Mouse (Mus musculus): ENCODE data around the gene Tnrc6b. TPM values are rescaled to one million over a fixed set of nuclear protein-coding genes. Genes with fewer than 3 reads are reported as not detected.

The Tnrc6b gene
- polyA plus RNA-seq, 1 experiment: 9.4 TPM

GRCm38 (mm10) chr15:80822276-80822675, 111.2 kb downstream of the Tnrc6b start:
- H3K36me3 ChIP-seq (ENCODE audit: control insufficient read depth, insufficient read depth): no peaks in the 10 kb centered on the region
- H3ac ChIP-seq (ENCODE audit: control insufficient read depth, insufficient read length, low read depth): no peak overlapping the region
- no peak for TF ChIP-seq MAX (IDR thresholded peaks at IDR 0.05)
- no peak for TF ChIP-seq CEBPB (IDR thresholded peaks at IDR 0.05; ENCODE audit: low read depth)
- TF ChIP-seq MYOD1 (IDR thresholded peaks at IDR 0.05; ENCODE audit: control insufficient read depth, insufficient read length, low read depth): no peak
- no peak for TF ChIP-seq CTCF (IDR thresholded peaks at IDR 0.05; ENCODE audit: control insufficient read depth, insufficient read depth, insufficient read length)
- no peak for TF ChIP-seq FOSL1 (IDR thresholded peaks at IDR 0.05; ENCODE audit: insufficient read depth, low read length, poor library complexity, severe bottlenecking)
- no peak for TF ChIP-seq MYOG (IDR thresholded peaks at IDR 0.05; ENCODE audit: control insufficient read depth, extremely low read depth, insufficient read length)
- TF ChIP-seq USF1 (IDR thresholded peaks at IDR 0.05; ENCODE audit: low read depth): no peak
- H3K79me2 ChIP-seq (ENCODE audit: control insufficient read depth, insufficient read depth): peaks cover 93% of the 10 kb centered on the region
- H3K27me3 ChIP-seq (ENCODE audit: control insufficient read depth, insufficient read depth, insufficient read length): no peaks in the 10 kb centered on the region
- H3K4me3 ChIP-seq (ENCODE audit: insufficient read depth, poor library complexity, severe bottlenecking): no peak overlapping the region
- peaks cover 34% of the 10 kb centered on the region for H3K79me3 ChIP-seq (ENCODE audit: low read depth)

GRCm38 (mm10) chr15:80831170-80831569, 120.1 kb downstream of the Tnrc6b start:
- peaks cover 35% of the 10 kb centered on the region for H3K79me3 ChIP-seq (ENCODE audit: low read depth)
- no peaks in the 10 kb centered on the region for H3K27me3 ChIP-seq (ENCODE audit: control insufficient read depth, insufficient read depth, insufficient read length)
- H3K4me3 ChIP-seq (ENCODE audit: insufficient read depth, poor library complexity, severe bottlenecking): no peak overlapping the region
- H3K36me3 ChIP-seq (ENCODE audit: control insufficient read depth, insufficient read depth): no peaks in the 10 kb centered on the region
- TF ChIP-seq USF1 (IDR thresholded peaks at IDR 0.05; ENCODE audit: low read depth) (no peak), FOSL1 (IDR thresholded peaks at IDR 0.05; ENCODE audit: insufficient read depth, low read length, poor library complexity, severe bottlenecking) (no peak), CTCF (IDR thresholded peaks at IDR 0.05; ENCODE audit: control insufficient read depth, insufficient read depth, insufficient read length) (no peak), CEBPB (IDR thresholded peaks at IDR 0.05; ENCODE audit: low read depth) (no peak), MYOD1 (IDR thresholded peaks at IDR 0.05; ENCODE audit: control insufficient read depth, insufficient read length, low read depth) (no peak), MAX (IDR thresholded peaks at IDR 0.05) (no peak)
- H3K79me2 ChIP-seq (ENCODE audit: control insufficient read depth, insufficient read depth): peaks cover 91% of the 10 kb centered on the region
- H3ac ChIP-seq (ENCODE audit: control insufficient read depth, insufficient read length, low read depth): no peak overlapping the region

GRCm38 (mm10) chr15:80832808-80833207, 121.7 kb downstream of the Tnrc6b start:
- no peak overlapping the region for H3K4me3 ChIP-seq (ENCODE audit: insufficient read depth, poor library complexity, severe bottlenecking)
- H3K79me3 ChIP-seq (ENCODE audit: low read depth): peaks cover 49% of the 10 kb centered on the region
- H3K79me2 ChIP-seq (ENCODE audit: control insufficient read depth, insufficient read depth): peaks cover 99% of the 10 kb centered on the region
- H3K27me3 ChIP-seq (ENCODE audit: control insufficient read depth, insufficient read depth, insufficient read length): no peaks in the 10 kb centered on the region
- H3K36me3 ChIP-seq (ENCODE audit: control insufficient read depth, insufficient read depth): no peaks in the 10 kb centered on the region
- no peak overlapping the region for H3ac ChIP-seq (ENCODE audit: control insufficient read depth, insufficient read length, low read depth)
- TF ChIP-seq USF1 (IDR thresholded peaks at IDR 0.05; ENCODE audit: low read depth) (no peak), MAX (IDR thresholded peaks at IDR 0.05) (no peak), MYOG (IDR thresholded peaks at IDR 0.05; ENCODE audit: control insufficient read depth, extremely low read depth, insufficient read length) (no peak), FOSL1 (IDR thresholded peaks at IDR 0.05; ENCODE audit: insufficient read depth, low read length, poor library complexity, severe bottlenecking) (no peak), MYOD1 (IDR thresholded peaks at IDR 0.05; ENCODE audit: control insufficient read depth, insufficient read length, low read depth) (no peak)

GRCm38 (mm10) chr15:80836246-80836645, 125.1 kb downstream of the Tnrc6b start:
- no peaks in the 10 kb centered on the region for H3K27me3 ChIP-seq (ENCODE audit: control insufficient read depth, insufficient read depth, insufficient read length)
- peaks cover 47% of the 10 kb centered on the region for H3K79me3 ChIP-seq (ENCODE audit: low read depth)
- H3K79me2 ChIP-seq (ENCODE audit: control insufficient read depth, insufficient read depth): peaks cover 99% of the 10 kb centered on the region
- H3K36me3 ChIP-seq (ENCODE audit: control insufficient read depth, insufficient read depth): no peaks in the 10 kb centered on the region
- TF ChIP-seq CTCF (IDR thresholded peaks at IDR 0.05; ENCODE audit: control insufficient read depth, insufficient read depth, insufficient read length) (no peak), MYOD1 (IDR thresholded peaks at IDR 0.05; ENCODE audit: control insufficient read depth, insufficient read length, low read depth) (no peak), FOSL1 (IDR thresholded peaks at IDR 0.05; ENCODE audit: insufficient read depth, low read length, poor library complexity, severe bottlenecking) (no peak), MYOG (IDR thresholded peaks at IDR 0.05; ENCODE audit: control insufficient read depth, extremely low read depth, insufficient read length) (no peak), MAX (IDR thresholded peaks at IDR 0.05) (no peak), USF1 (IDR thresholded peaks at IDR 0.05; ENCODE audit: low read depth) (no peak), CEBPB (IDR thresholded peaks at IDR 0.05; ENCODE audit: low read depth) (no peak)
- H3ac ChIP-seq (ENCODE audit: control insufficient read depth, insufficient read length, low read depth): no peak overlapping the region
- H3K4me3 ChIP-seq (ENCODE audit: insufficient read depth, poor library complexity, severe bottlenecking): no peak overlapping the region

GRCm38 (mm10) chr15:80838836-80839235, 127.7 kb downstream of the Tnrc6b start:
- Histone ChIP-seq H3K4me3 (ENCODE audit: insufficient read depth, poor library complexity, severe bottlenecking) (no peak overlapping the region), H3K79me3 (ENCODE audit: low read depth) (peaks cover 49% of the 10 kb centered on the region), H3ac (ENCODE audit: control insufficient read depth, insufficient read length, low read depth) (no peak overlapping the region), H3K36me3 (ENCODE audit: control insufficient read depth, insufficient read depth) (no peaks in the 10 kb centered on the region), H3K79me2 (ENCODE audit: control insufficient read depth, insufficient read depth) (peaks cover 100% of the 10 kb centered on the region), H3K27me3 (ENCODE audit: control insufficient read depth, insufficient read depth, insufficient read length) (no peaks in the 10 kb centered on the region)
- TF ChIP-seq MYOG (IDR thresholded peaks at IDR 0.05; ENCODE audit: control insufficient read depth, extremely low read depth, insufficient read length) (no peak), MYOD1 (IDR thresholded peaks at IDR 0.05; ENCODE audit: control insufficient read depth, insufficient read length, low read depth) (no peak), CTCF (IDR thresholded peaks at IDR 0.05; ENCODE audit: control insufficient read depth, insufficient read depth, insufficient read length) (no peak), FOSL1 (IDR thresholded peaks at IDR 0.05; ENCODE audit: insufficient read depth, low read length, poor library complexity, severe bottlenecking) (no peak), CEBPB (IDR thresholded peaks at IDR 0.05; ENCODE audit: low read depth) (no peak)
